8 mouse cellular contexts compared by ENCODE assay signal in the genomic region with DNA sequence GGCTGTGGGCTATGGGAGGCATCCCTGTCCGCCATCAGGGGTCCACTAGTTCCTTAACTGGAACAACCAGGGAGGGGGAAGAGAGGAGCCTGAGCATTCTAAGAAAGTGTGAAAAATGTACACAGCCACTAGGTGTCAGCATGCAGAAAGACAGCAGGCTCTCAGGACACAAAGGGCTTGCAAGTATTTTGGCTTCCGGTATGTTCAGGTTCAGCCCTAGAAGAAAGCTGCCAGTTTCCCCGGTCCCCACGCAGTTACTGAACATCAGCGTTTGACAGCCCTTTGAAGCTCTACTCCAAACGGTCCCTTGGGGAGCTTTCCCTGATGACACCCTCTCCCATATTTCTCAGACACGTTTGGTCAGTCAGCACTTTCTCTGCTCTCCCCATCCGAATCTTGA.
DNase-seq lines count a peak whose midpoint lies in the region; ATAC-seq and TF ChIP-seq lines count a peak whose summit lies in the region.

No protein-coding gene starts in this region.

- peak overlapping the region; percentile 38 for H3K4me2 ChIP-seq in forebrain, embryonic 16.5 days (ENCODE audit: low read length)
- H3K4me2 ChIP-seq in hindbrain, embryonic 15.5 days = peak overlapping the region; percentile 52
- 0 out of 2 replicates have a peak overlapping the region, but pooled peaks have one; percentile 20 for H3K4me2 ChIP-seq in lung, postnatal 0 days (replicated peaks; ENCODE audit: low read depth, low read length)

- no peak overlapping the region for H3K27ac ChIP-seq in ES-E14 (ENCODE audit: insufficient read depth, low read depth, low read length, poor library complexity, severe bottlenecking)
- H3K27ac ChIP-seq in forebrain, embryonic 16.5 days (ENCODE audit: low read length) = no peak overlapping the region
- H3K27ac ChIP-seq in hindbrain, embryonic 15.5 days (replicated peaks) = no peak overlapping the region
- H3K27ac ChIP-seq in lung, postnatal 0 days (ENCODE audit: low read length) = no peak overlapping the region

- no peak for TF ChIP-seq EP300 in lung, postnatal 0 days (IDR thresholded peaks at IDR 0.05)

- no peak overlapping the region for H3K9ac ChIP-seq in ES-E14 (ENCODE audit: insufficient read depth, low read depth, low read length, poor library complexity, severe bottlenecking)
- no peak overlapping the region for H3K9ac ChIP-seq in forebrain, embryonic 16.5 days (replicated peaks; ENCODE audit: low read depth, low read length)
- H3K9ac ChIP-seq in hindbrain, embryonic 15.5 days = 0 out of 2 replicates have a peak overlapping the region, but pooled peaks have one; percentile 27
- no peak overlapping the region for H3K9ac ChIP-seq in lung, postnatal 0 days (replicated peaks; ENCODE audit: low read depth)

- DNase-seq in ES-E14 (ENCODE audit: low read depth, low spot score) = peak; percentile 33
- DNase-seq in c-Kit-positive CD71-positive TER-119-negative erythroid progenitor cells, embryonic 14.5 days (ENCODE audit: low read depth) = peak; percentile 34
- peak; percentile 14 to 21 for DNase-seq in layer of hippocampus, postnatal 25 days (ENCODE audit: extremely low spot score in 1 of 2, low spot score in 1 of 2)
- peak; percentile 71 for DNase-seq in lung, postnatal 0 days (ENCODE audit: low spot score)
- DNase-seq in ovary, postnatal 36 days (ENCODE audit: low spot score) = peak; percentile 27
- DNase-seq in thymus, postnatal 25 days = peak; percentile 66

- 29% methylated on average over 8 of the region's 8 CpGs for WGBS in forebrain, embryonic 16.5 days
- 26% methylated on average over 8 of the region's 8 CpGs for WGBS in hindbrain, embryonic 15.5 days
- 11% methylated on average over 8 of the region's 8 CpGs for WGBS in lung, postnatal 0 days

- ATAC-seq in forebrain, embryonic 16.5 days = peak; percentile 92
- ATAC-seq in hindbrain, embryonic 15.5 days (ENCODE audit: low FRiP score, low read depth) = peak; percentile 91
- ATAC-seq in lung, postnatal 0 days = peak; percentile 40

- peak; percentile 66 for TF ChIP-seq CTCF in lung, postnatal 0 days (IDR thresholded peaks at IDR 0.05)

- H3K4me3 ChIP-seq in ES-E14 (ENCODE audit: insufficient read depth in 1 of 2, low read depth in 1 of 2, low read length in 2 of 2, poor library complexity in 1 of 2, severe bottlenecking in 1 of 2) = no peak overlapping the region
- no peak overlapping the region; the same call in 1 of the 2 replicates for H3K4me3 ChIP-seq in forebrain, embryonic 16.5 days (replicated peaks; ENCODE audit: low read length)
- peak overlapping the region; percentile 22 for H3K4me3 ChIP-seq in hindbrain, embryonic 15.5 days
- H3K4me3 ChIP-seq in lung, postnatal 0 days (ENCODE audit: low read depth, low read length) = no peak overlapping the region

- no peaks in the 10 kb centered on the region for H3K4me1 ChIP-seq in ES-E14 (ENCODE audit: control insufficient read depth in 2 of 2, insufficient read depth in 2 of 2, low read length in 2 of 2, poor library complexity in 1 of 2)
- H3K4me1 ChIP-seq in forebrain, embryonic 16.5 days (replicated peaks; ENCODE audit: control insufficient read depth, insufficient read depth, low read length) = no peaks in the 10 kb centered on the region
- no peaks in the 10 kb centered on the region for H3K4me1 ChIP-seq in hindbrain, embryonic 15.5 days (replicated peaks)
- H3K4me1 ChIP-seq in lung, postnatal 0 days (ENCODE audit: insufficient read depth, low read depth, low read length) = no peaks in the 10 kb centered on the region

- no peaks in the 10 kb centered on the region for H3K36me3 ChIP-seq in ES-E14 (ENCODE audit: control insufficient read depth, insufficient read depth, low read length, poor library complexity, severe bottlenecking)
- no peaks in the 10 kb centered on the region for H3K36me3 ChIP-seq in forebrain, embryonic 16.5 days (ENCODE audit: control insufficient read depth, insufficient read depth)
- H3K36me3 ChIP-seq in hindbrain, embryonic 15.5 days = no peaks in the 10 kb centered on the region
- H3K36me3 ChIP-seq in lung, postnatal 0 days (ENCODE audit: insufficient read depth, low read length) = no peaks in the 10 kb centered on the region

- no peaks in the 10 kb centered on the region for H3K9me3 ChIP-seq in ES-E14 (ENCODE audit: control insufficient read depth, insufficient read depth, low read depth, low read length)
- no peaks in the 10 kb centered on the region for H3K9me3 ChIP-seq in forebrain, embryonic 16.5 days (ENCODE audit: control insufficient read depth, low read length)
- H3K9me3 ChIP-seq in hindbrain, embryonic 15.5 days = no peaks in the 10 kb centered on the region
- H3K9me3 ChIP-seq in lung, postnatal 0 days (ENCODE audit: low read length) = no peaks in the 10 kb centered on the region

- in situ Hi-C loops in ES-E14 (cut with MboI; ENCODE audit: low sequenced_read_pairs in 2 of 2, unreplicated experiment in 2 of 2) = no loop called here

- H3K27me3 ChIP-seq in forebrain, embryonic 16.5 days (replicated peaks; ENCODE audit: control insufficient read depth, insufficient read depth, low read length) = no peaks in the 10 kb centered on the region
- H3K27me3 ChIP-seq in hindbrain, embryonic 15.5 days = no peaks in the 10 kb centered on the region
- H3K27me3 ChIP-seq in lung, postnatal 0 days (replicated peaks; ENCODE audit: insufficient read depth, low read length) = no peaks in the 10 kb centered on the region

TF ChIP-seq in ES-E14, 5 proteins besides CTCF, POLR2A, EP300 and RAD21:
- TF ChIP-seq ZC3H11A (IDR thresholded peaks at IDR 0.05; ENCODE audit: borderline replicate concordance, low read depth, low read length) (peak; percentile 49; the same call in 1 of the 2 replicates), HCFC1 (IDR thresholded peaks at IDR 0.05; ENCODE audit: borderline replicate concordance, insufficient read depth, low read length) (no peak)

Comparison
In these comparisons a context has a peak if more than half of its experiments do, and no peak if none do; other contexts are left out.
1. DNase-seq: peak in every context shown above with its lines; median percentile 71 in lung, postnatal 0 days; 66 in thymus, postnatal 25 days; 34 in c-Kit-positive CD71-positive TER-119-negative erythroid progenitor cells, embryonic 14.5 days; 33 in ES-E14; 27 in ovary, postnatal 36 days; 18 in layer of hippocampus, postnatal 25 days.
2. ATAC-seq: peak in every context shown above with its lines; median percentile 92 in forebrain, embryonic 16.5 days; 91 in hindbrain, embryonic 15.5 days; 40 in lung, postnatal 0 days.